Mouse (Mus musculus) T-helper 2 cell (primary cell): ENCODE results near the gene Gsdma2.

Experiments
- in situ Hi-C: fragments of 300-600 bp; cut with MboI, MseI; formaldehyde crosslinking; loops from one replicate; pipeline ENCODE4 v1.15.1; 2025; ENCODE audit warnings: high pct_unique_total_duplicates

Gene Gsdma2

DNA sequence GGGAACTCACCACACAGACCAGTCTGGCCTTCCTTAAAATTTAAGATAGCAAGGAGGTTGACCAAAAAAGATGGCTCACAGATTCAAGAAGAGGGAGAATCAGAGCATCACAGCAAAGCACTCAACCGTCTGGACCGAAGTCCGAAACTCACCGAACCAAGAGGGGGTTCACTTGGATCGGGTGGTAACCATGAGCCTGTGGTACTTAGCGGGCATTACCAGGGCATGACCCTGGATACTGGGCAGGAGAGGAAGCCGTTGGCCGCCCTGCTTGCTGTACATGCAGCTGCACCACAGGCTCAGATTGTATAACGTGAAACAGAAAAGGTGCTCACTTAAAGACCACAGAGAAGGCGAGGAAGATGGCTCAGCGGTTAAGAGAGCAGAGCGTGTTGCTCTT lies 50.7 kb downstream of the Gsdma2 start:
- in situ Hi-C loops, result loop anchor here (10.0 kb wide), 1 partner anchor 62 kb away; no protein-coding TSS in a partner anchor

DNA sequence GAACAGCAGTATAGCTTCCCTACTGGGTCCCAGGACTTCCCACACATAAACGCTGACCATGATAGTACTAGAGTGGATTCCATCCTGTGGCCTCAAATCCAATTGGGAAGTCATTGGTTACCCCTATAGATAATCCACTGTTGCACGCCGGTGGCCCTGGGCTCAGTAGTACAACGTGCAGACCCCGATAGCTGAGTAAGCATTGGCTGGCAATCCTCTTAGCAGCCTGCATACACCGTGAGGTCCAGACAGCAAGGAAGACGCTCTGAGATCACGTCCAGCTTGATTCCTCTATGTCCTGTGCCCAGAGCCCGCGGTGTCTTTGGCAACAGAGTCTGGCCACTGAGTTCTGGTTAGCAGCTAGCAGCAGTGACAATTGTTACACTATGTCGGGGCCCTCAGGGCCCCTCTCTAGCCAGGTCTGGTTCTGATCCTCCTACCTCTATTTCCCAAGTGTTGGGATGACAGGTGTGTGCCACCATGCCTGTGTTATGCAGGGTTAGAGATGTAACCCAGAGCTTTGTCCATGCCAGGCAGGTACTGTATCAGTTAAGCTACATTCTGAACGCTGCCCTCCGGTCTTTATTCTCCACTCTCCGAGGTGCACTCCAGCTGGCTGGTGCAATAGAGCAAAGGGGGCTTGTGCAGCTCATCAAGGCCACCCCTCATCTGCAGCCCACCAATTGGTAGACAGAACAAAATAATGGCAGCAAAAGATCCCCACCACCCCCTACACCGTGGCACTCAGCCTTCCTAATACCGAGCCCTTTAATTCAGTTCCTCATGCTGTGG lies 52.5 kb downstream of the Gsdma2 start:
- in situ Hi-C loops, result loop anchor here (10.0 kb wide), 1 partner anchor 64 kb away; no protein-coding TSS in a partner anchor

DNA sequence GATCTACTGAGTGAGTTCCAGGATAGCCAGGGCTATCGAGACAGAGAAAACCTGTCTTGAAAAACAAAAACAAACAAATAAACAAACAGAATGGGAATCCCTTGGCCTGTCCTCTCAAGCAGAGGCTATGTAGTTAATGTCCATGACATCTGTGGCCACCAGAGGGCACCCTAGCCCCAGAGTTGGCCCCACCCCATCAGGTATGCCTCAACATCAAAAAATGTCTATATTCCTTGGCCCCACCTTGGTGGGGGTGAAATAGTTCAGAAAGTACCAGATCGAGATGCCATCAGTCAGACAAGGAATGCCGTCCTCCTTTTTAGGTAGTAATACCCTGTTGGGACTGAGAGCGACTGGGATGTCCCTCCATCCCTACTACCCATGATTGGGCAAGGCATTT lies 53.4 kb downstream of the Gsdma2 start:
- in situ Hi-C loops, result loop anchor here (10.0 kb wide), 1 partner anchor 65 kb away; no protein-coding TSS in a partner anchor

DNA sequence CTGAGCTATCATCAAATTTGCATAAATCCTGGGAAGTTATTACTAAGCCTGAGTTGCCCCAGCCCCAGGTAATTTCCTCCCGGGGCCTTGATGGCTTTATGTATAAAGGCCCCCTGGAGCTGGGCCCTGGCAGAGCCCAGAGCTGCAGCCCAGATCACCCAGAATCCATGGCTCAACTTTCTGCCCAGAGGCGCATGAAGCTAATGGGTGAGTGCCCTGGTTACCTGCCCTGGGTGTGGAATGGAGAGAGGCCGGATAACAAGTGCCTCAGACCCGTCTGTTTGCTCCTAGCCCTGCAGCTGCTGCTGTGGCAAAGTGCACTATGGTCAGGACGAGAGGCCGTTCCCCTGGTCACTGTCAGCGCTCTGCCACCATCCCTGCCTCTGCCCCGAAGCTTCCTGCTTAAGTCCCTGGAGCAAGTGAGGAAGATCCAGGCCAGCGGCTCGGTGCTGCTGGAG lies 54.7 kb downstream of the Gsdma2 start, which contains the start of gene Csf3:
Csf3 (plus strand) TSS at position 51 of the 458 bp plus-strand sequence.
- in situ Hi-C loops, result no loop called here

DNA sequence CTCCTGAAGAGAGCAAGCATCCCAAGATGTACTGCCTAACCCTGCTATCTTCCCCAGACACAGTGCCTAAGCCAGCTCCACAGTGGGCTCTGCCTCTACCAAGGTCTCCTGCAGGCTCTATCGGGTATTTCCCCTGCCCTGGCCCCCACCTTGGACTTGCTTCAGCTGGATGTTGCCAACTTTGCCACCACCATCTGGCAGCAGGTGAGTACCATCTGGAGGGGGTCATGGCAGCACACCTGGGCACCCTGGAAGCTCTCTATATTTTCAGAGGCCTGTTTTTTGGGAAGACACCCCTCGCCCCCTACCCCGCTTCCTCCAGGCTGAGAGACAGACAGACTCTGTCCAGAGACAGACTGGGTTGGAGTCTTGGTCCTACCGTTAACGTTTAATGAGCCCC lies 55.8 kb downstream of the Gsdma2 start:
- in situ Hi-C loops, result no loop called here

DNA sequence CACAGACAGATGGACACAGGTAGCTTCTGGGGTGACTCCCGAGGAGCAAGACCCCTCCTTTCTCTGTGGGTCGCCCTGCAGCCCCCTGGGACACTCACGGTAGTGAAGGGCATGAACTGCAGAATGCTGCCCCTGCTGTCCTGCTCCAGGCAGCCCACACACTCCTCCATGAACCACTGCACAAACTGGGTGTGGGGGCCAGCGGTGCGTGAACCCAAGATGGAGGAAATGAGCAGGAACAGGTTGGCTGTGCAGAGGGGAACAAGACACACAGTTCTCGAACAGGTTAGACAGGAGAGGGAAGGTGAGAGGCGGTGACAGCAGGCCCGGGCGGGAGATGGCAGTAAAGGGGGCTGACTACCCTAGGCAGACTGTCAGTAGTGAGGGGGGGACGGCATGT lies 58.5 kb downstream of the Gsdma2 start:
- in situ Hi-C loops, result no loop called here
